Mouse (Mus musculus): ENCODE data around the gene Numb.

DNA sequence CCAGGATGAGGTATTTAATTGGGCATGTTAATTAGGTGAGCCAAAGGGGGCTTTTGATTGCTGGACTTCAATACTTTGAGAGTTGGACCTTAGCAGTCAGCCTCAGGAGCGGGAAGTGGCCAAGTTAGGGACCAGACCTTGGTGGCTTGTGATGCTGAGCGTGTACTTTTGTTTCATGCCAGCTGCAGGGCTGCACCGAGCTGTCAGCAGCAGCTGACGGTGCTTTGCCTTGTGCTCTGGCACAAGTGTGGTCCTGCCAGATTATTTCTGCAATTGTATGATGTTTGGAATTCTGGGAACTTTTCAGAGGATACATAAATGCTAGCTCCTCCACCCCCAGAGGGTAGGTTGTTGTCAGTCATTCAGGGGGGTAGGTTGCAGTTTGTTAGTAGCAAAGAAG, 136.4 kb downstream of the Numb start:
- TF ChIP-seq CTCF (IDR thresholded peaks at IDR 0.05; ENCODE audit: low read depth): no peak
- no peak for TF ChIP-seq EP300 (optimal IDR thresholded peaks at IDR 0.05)

Data from stomach, postnatal 0 days (tissue).